Mouse (Mus musculus) testis, adult 10 weeks (tissue): ENCODE measurements around the gene Msto1. TPM values are rescaled to one million over a fixed set of nuclear protein-coding genes. Genes with fewer than 3 reads are reported as not detected.

Experiments used
- polyA plus RNA-seq: library from polyadenylated mRNA; stranded (reverse); fragments of 350-450 nt; fragmentation: Illumina TruSeq; extraction: RNeasy Lipid Tissue Mini Kit (QIAGEN cat#74804); gene quantifications from one replicate; pipeline ENCODE4 v1.2.3, GENCODE M21; 2014; ENCODE audit warnings: low read depth, low replicate concordance

The Msto1 gene
- 10.2 TPM for polyA plus RNA-seq

GRCm38 (mm10) chr3:88913511-88914383 is at the start of gene Msto1:
Gene Msto1, minus strand, starts transcription at chr3:88913999.

GRCm38 (mm10) chr3:88950576-88951326 is 37.0 kb upstream of the Msto1 start, which contains the start of the genes Ash1l and Dap3:
Gene Ash1l, plus strand, starts transcription at chr3:88950622.
Gene Dap3, minus strand, starts transcription at chr3:88951181.

Other genes with a start within 250 kb of the Msto1 start
- gene Khdc4, start 228.2 kb downstream of the Msto1 start, polyA plus RNA-seq = 35.1 TPM
- 10.2 TPM for gene Rit1, start 197.2 kb downstream of the Msto1 start, polyA plus RNA-seq
- 106 TPM for gene Syt11, start 138.8 kb downstream of the Msto1 start, polyA plus RNA-seq
- 14.5 TPM for gene Gon4l, start 78.8 kb downstream of the Msto1 start, polyA plus RNA-seq
- 25.0 TPM for gene Ash1l, start 36.6 kb upstream of the Msto1 start, polyA plus RNA-seq
- 278 TPM for gene Dap3, start 37.2 kb upstream of the Msto1 start, polyA plus RNA-seq
- 0.76 TPM for gene Rusc1, start 179.3 kb upstream of the Msto1 start, polyA plus RNA-seq
- not detected for gene Gm43738, start 187.1 kb upstream of the Msto1 start, polyA plus RNA-seq
- 22.2 TPM for gene Fdps, start 188.0 kb upstream of the Msto1 start, polyA plus RNA-seq
- gene Pklr, start 222.1 kb upstream of the Msto1 start, polyA plus RNA-seq = not detected
- gene Hcn3, start 246.2 kb upstream of the Msto1 start, polyA plus RNA-seq = 0.08 TPM